Mouse (Mus musculus) bone marrow, adult 2 months (tissue): ENCODE measurements around the gene Prf1. TPM values are rescaled to one million over a fixed set of nuclear protein-coding genes. Genes with fewer than 3 reads are reported as not detected.

Source experiments
- H3K27ac ChIP-seq: fragments of 200-500 bp; 2 replicates; pipeline ENCODE4 v1.5.1; 2012; ENCODE audit warnings: low read depth, mild to moderate bottlenecking, control low read depth, inconsistent platforms, low read length; ENCODE audit not compliant: control insufficient read depth, poor library complexity, insufficient read depth
- H3K4me1 ChIP-seq: fragments of 200-500 bp; 2 replicates; pipeline ENCODE4 v1.6.1; 2011; ENCODE audit warnings: low read length; ENCODE audit not compliant: control insufficient read depth, insufficient read depth
- H3K4me3 ChIP-seq: fragments of 200-500 bp; replicated peaks from 2 replicates; pipeline ENCODE3; 2011; ENCODE audit warnings: mild to moderate bottlenecking, low read depth, low read length, control low read depth; ENCODE audit not compliant: control insufficient read depth
- CTCF ChIP-seq: fragments of 200-500 bp; IDR thresholded peaks from 2 replicates; pipeline ENCODE4 v1.5.1; 2011; ENCODE audit warnings: low read length, control low read depth; ENCODE audit not compliant: control insufficient read depth, insufficient read depth
- POLR2A ChIP-seq: fragments of 200-500 bp; IDR thresholded peaks from 2 replicates; pipeline ENCODE4 v1.6.1; 2011; ENCODE audit warnings: low read depth, mild to moderate bottlenecking, control low read depth, low read length, borderline replicate concordance; ENCODE audit not compliant: control insufficient read depth
- WGBS: fragments of 180-500 bp; shearing (Covaris S2); methylation state at CpG from one replicate; pipeline ENCODE4 v1.1.7; 2018; 5-methylcytosine and 5-hydroxymethylcytosine counted together
- polyA plus RNA-seq: library from polyadenylated mRNA; stranded (reverse); fragments of >200 nt; gene quantifications from 2 replicates; pipeline ENCODE4 v1.2.4, GENCODE M21; 2011; ENCODE audit warnings: low replicate concordance; ENCODE audit not compliant: missing spikeins, insufficient read depth, insufficient read length

Prf1 gene
- polyA plus RNA-seq, 1 experiment: 1.0 TPM

GRCm38 (mm10) chr10:61296713-61297445 is 754 bp upstream of the Prf1 start:
- 43% methylated on average over 8 of the region's 8 CpGs for WGBS
- Histone ChIP-seq H3K4me3 (no peak overlapping the region), H3K27ac (no peak overlapping the region), H3K4me1 (no peaks in the 10 kb centered on the region; the same call in 1 of the 2 replicates)
- no peak for TF ChIP-seq POLR2A
- no peak for TF ChIP-seq CTCF

GRCm38 (mm10) chr10:61300996-61301395 is 3.4 kb downstream of the Prf1 start:
- 17% methylated on average over 3 of the region's 3 CpGs for WGBS
- no peaks in the 10 kb centered on the region; the same call in 1 of the 2 replicates for H3K4me1 ChIP-seq
- TF ChIP-seq CTCF (no peak), POLR2A (no peak)

GRCm38 (mm10) chr10:61304046-61304445 is 6.4 kb downstream of the Prf1 start:
- 80% methylated on average over 6 of the region's 6 CpGs for WGBS
- H3K4me3 ChIP-seq: no peak overlapping the region
- no peak overlapping the region for H3K27ac ChIP-seq
- no peak for TF ChIP-seq POLR2A
- TF ChIP-seq CTCF: no peak
- H3K4me1 ChIP-seq: no peaks in the 10 kb centered on the region

More at GRCm38 (mm10) chr10:61300996-61301395, 3.4 kb downstream of the Prf1 start:
- H3K27ac ChIP-seq: no peak overlapping the region
- no peak overlapping the region for H3K4me3 ChIP-seq

GRCm38 (mm10) chr10:61305928-61306590 is 8.4 kb downstream of the Prf1 start:
- TF ChIP-seq POLR2A: no peak
- TF ChIP-seq CTCF: no peak
- no peaks in the 10 kb centered on the region for H3K4me1 ChIP-seq
- no peak overlapping the region for H3K27ac ChIP-seq
- WGBS: 14% methylated on average over 13 of the region's 13 CpGs
- H3K4me3 ChIP-seq: no peak overlapping the region

- Histone ChIP-seq H3K4me1 (no peaks in the 10 kb centered on the region), H3K4me3 (no peak overlapping the region), H3K27ac (no peak overlapping the region)
- TF ChIP-seq POLR2A: no peak
- no peak for TF ChIP-seq CTCF
- WGBS: 74% methylated on average over 11 of the region's 12 CpGs
Measured at GRCm38 (mm10) chr10:61308706-61309320, 11.2 kb downstream of the Prf1 start.

- Histone ChIP-seq H3K27ac (no peak overlapping the region), H3K4me3 (no peak overlapping the region), H3K4me1 (no peaks in the 10 kb centered on the region)
- TF ChIP-seq POLR2A (no peak), CTCF (no peak)
- WGBS: 82% methylated on average over 6 of the region's 6 CpGs
Measured at GRCm38 (mm10) chr10:61312159-61312558, 14.5 kb downstream of the Prf1 start.

- Histone ChIP-seq H3K4me3 (no peak overlapping the region), H3K4me1 (no peaks in the 10 kb centered on the region), H3K27ac (no peak overlapping the region)
- TF ChIP-seq POLR2A: no peak
- 39% methylated on average over 7 of the region's 7 CpGs for WGBS
Measured at GRCm38 (mm10) chr10:61312754-61313153, 15.1 kb downstream of the Prf1 start.

- TF ChIP-seq POLR2A (no peak), CTCF (no peak)
- WGBS: 73% methylated on average over 7 of the region's 7 CpGs
- Histone ChIP-seq H3K4me1 (no peaks in the 10 kb centered on the region), H3K4me3 (no peak overlapping the region), H3K27ac (no peak overlapping the region)
Measured at GRCm38 (mm10) chr10:61313750-61314149, 16.1 kb downstream of the Prf1 start.
